Mouse (Mus musculus): ENCODE measurements around the gene Hadh. TPM values are rescaled to one million over a fixed set of nuclear protein-coding genes. Genes with fewer than 3 reads are reported as not detected.

Gene Hadh
- total RNA-seq, 2 experiments from 2014 or later: 2.7 to 9.6 TPM

Other genes with a start within 250 kb of the Hadh start
- 9.2 and 15.5 TPM in 2 replicates for gene Lef1, start 161.6 kb downstream of the Hadh start, total RNA-seq (2015; ENCODE audit: low replicate concordance)
- gene Lef1, start 161.6 kb downstream of the Hadh start, total RNA-seq (2017; ENCODE audit: low replicate concordance): 4.6 and 14.1 TPM in 2 replicates
- 1.7 TPM in 1 of 2 replicates, not detected in the other for gene Cyp2u1, start 31.1 kb upstream of the Hadh start, total RNA-seq (2015; ENCODE audit: low replicate concordance)
- gene Cyp2u1, start 31.1 kb upstream of the Hadh start, total RNA-seq (2017; ENCODE audit: low replicate concordance): not detected in 2 replicates
- gene Sgms2, start 219.3 kb upstream of the Hadh start, total RNA-seq (2015; ENCODE audit: low replicate concordance): 4.2 and 16.6 TPM in 2 replicates
- gene Sgms2, start 219.3 kb upstream of the Hadh start, total RNA-seq (2017; ENCODE audit: low replicate concordance): 3.9 and 4.9 TPM in 2 replicates

Data from erythroid progenitor cell, adult 5-6 weeks (primary cell).